Mouse (Mus musculus): ENCODE data around the gene Prepl.

GRCm38 (mm10) chr17:85103310-85103709 lies 13.3 kb upstream of the Prepl start:
- TF ChIP-seq CTCF (IDR thresholded peaks at IDR 0.05; ENCODE audit: low read depth, low read length) (no peak), POLR2A (IDR thresholded peaks at IDR 0.05; ENCODE audit: borderline replicate concordance, low read depth, low read length) (no peak)

Data from bone marrow macrophage, adult 2 months (primary cell).